Mouse (Mus musculus): ENCODE measurements at regions not wholly inside any gene's neighbourhood (a gene's known extent, or its start where the extent isn't known, plus 50 kb on each side); places are given as distances from the start of the nearest gene placed in this dataset.

GRCm38 (mm10) chr4:153114998-153115397 lies 367.6 kb downstream of the Ajap1 start:
- TF ChIP-seq CTCF (IDR thresholded peaks at IDR 0.05; ENCODE audit: low read depth, low read length) (no peak), POLR2A (IDR thresholded peaks at IDR 0.05; ENCODE audit: extremely low read depth, insufficient read depth, low read length) (no peak)

Data from liver, adult 2 months (tissue).